Comparison of ENCODE assay signal across 11 mouse cellular contexts in the genomic region with DNA sequence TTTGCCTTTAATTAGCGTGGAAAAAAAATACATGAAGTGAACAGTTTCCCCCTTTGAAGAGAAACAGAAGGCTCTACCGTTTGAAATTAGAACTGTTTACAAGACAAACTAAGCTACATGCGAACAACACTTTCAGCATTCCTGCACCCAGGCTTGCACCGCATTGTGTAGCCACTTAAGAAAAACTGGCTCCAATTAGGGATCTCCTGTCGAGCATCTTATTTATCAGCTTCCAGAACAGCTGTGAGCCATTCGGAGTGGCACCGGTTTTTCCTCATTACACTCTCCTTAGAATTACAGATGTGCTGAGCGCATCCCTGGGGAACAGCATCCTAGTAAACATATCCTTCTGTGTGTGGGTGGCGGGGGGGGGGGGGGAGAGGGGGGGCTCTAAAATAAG.
DNase-seq lines count a peak whose midpoint lies in the region; ATAC-seq and TF ChIP-seq lines count a peak whose summit lies in the region.
"Had no signal": no experiment of that assay in that cellular context is flagged by ENCODE, and none has a peak within 500 bp of the region (broad histone marks: within the 10 kb centered on the region; RNA-seq: fewer than 3 reads in every experiment).

No protein-coding gene starts in this region.

- no peak overlapping the region for H3K9ac ChIP-seq in lung, embryonic 14.5 days
- no peak overlapping the region for H3K9ac ChIP-seq in hindbrain, embryonic 13.5 days
- no peak overlapping the region for H3K9ac ChIP-seq in limb, embryonic 14.5 days (ENCODE audit: low read depth, low read length, severe bottlenecking)
- H3K9ac ChIP-seq: liver, embryonic 15.5 days had no signal

- DNase-seq in lung, embryonic 14.5 days = peak; percentile 14
- DNase-seq in lung, postnatal 25 days (ENCODE audit: low spot score) = no peak
- DNase-seq in limb, embryonic 14.5 days (ENCODE audit: low spot score) = peak; percentile 20
- peak; percentile 13 for DNase-seq in right cerebral cortex, postnatal 25 days
- DNase-seq in adrenal gland, postnatal 36 days = no peak
- DNase-seq in urinary bladder, postnatal 25 days (ENCODE audit: low spot score) = no peak
- DNase-seq in cerebellum, adult 9-11 months = no peak
- DNase-seq: heart, postnatal 14 days had no signal

- TF ChIP-seq CTCF in lung, embryonic 14.5 days (IDR thresholded peaks at IDR 0.05; ENCODE audit: low read depth) = no peak

- H3K27me3 ChIP-seq in lung, embryonic 14.5 days (ENCODE audit: insufficient read depth, low read length) = no peaks in the 10 kb centered on the region
- H3K27me3 ChIP-seq in hindbrain, embryonic 13.5 days = no peaks in the 10 kb centered on the region
- H3K27me3 ChIP-seq in limb, embryonic 14.5 days (ENCODE audit: control insufficient read depth, insufficient read depth, low read length) = no peaks in the 10 kb centered on the region
- H3K27me3 ChIP-seq: liver, embryonic 15.5 days had no signal

- 34% methylated on average over 9 of the region's 9 CpGs for WGBS in lung, embryonic 14.5 days
- 16% methylated on average over 9 of the region's 9 CpGs for WGBS in hindbrain, embryonic 13.5 days
- 9% methylated on average over 9 of the region's 9 CpGs for WGBS in limb, embryonic 14.5 days

- no peak overlapping the region for H3K4me3 ChIP-seq in lung, embryonic 14.5 days (ENCODE audit: low read depth, low read length)
- 0 out of 2 replicates have a peak overlapping the region, but pooled peaks have one; percentile 11 for H3K4me3 ChIP-seq in hindbrain, embryonic 13.5 days
- H3K4me3 ChIP-seq in limb, embryonic 14.5 days (replicated peaks; ENCODE audit: low read length) = peak overlapping the region; percentile 9
- H3K4me3 ChIP-seq: erythroblast, embryonic 14.5 days; liver, embryonic 15.5 days had no signal

- no peaks in the 10 kb centered on the region for H3K9me3 ChIP-seq in lung, embryonic 14.5 days (ENCODE audit: low read depth, low read length)
- no peaks in the 10 kb centered on the region for H3K9me3 ChIP-seq in hindbrain, embryonic 13.5 days
- no peaks in the 10 kb centered on the region for H3K9me3 ChIP-seq in limb, embryonic 14.5 days (ENCODE audit: control insufficient read depth, low read length)
- H3K9me3 ChIP-seq: liver, embryonic 15.5 days had no signal

- H3K27ac ChIP-seq in lung, embryonic 14.5 days (ENCODE audit: low read depth) = no peak overlapping the region
- 0 out of 2 replicates have a peak overlapping the region, but pooled peaks have one; percentile 23 for H3K27ac ChIP-seq in hindbrain, embryonic 13.5 days
- no peak overlapping the region for H3K27ac ChIP-seq in limb, embryonic 14.5 days (replicated peaks; ENCODE audit: low read depth, low read length)
- H3K27ac ChIP-seq: liver, embryonic 15.5 days had no signal

- TF ChIP-seq POLR2A in limb, embryonic 14.5 days (IDR thresholded peaks at IDR 0.05; ENCODE audit: borderline replicate concordance, extremely low read depth, insufficient read depth, insufficient read length) = no peak

- H3K4me1 ChIP-seq in lung, embryonic 14.5 days (ENCODE audit: insufficient read depth) = no peaks in the 10 kb centered on the region
- H3K4me1 ChIP-seq in hindbrain, embryonic 13.5 days (replicated peaks) = peaks cover 16% of the 10 kb centered on the region
- 0 out of 2 replicates have a peak, but pooled peaks cover 3% of the 10 kb centered on the region for H3K4me1 ChIP-seq in limb, embryonic 14.5 days (ENCODE audit: control insufficient read depth, insufficient read depth, low read length)
- H3K4me1 ChIP-seq: liver, embryonic 15.5 days had no signal

- H3K4me2 ChIP-seq in lung, embryonic 14.5 days = no peak overlapping the region
- peak overlapping the region; percentile 42 for H3K4me2 ChIP-seq in hindbrain, embryonic 13.5 days
- H3K4me2 ChIP-seq in limb, embryonic 14.5 days (replicated peaks; ENCODE audit: low read depth, low read length, severe bottlenecking) = peak overlapping the region; percentile 35
- H3K4me2 ChIP-seq: liver, embryonic 15.5 days had no signal

- ATAC-seq in lung, embryonic 14.5 days (ENCODE audit: insufficient read depth) = no peak
- ATAC-seq in hindbrain, embryonic 13.5 days (ENCODE audit: low FRiP score) = peak; percentile 66
- no peak for ATAC-seq in limb, embryonic 14.5 days (ENCODE audit: low FRiP score, low read depth)

- no peaks in the 10 kb centered on the region for H3K36me3 ChIP-seq in lung, embryonic 14.5 days (ENCODE audit: insufficient read depth)
- no peaks in the 10 kb centered on the region for H3K36me3 ChIP-seq in hindbrain, embryonic 13.5 days
- no peaks in the 10 kb centered on the region for H3K36me3 ChIP-seq in limb, embryonic 14.5 days (ENCODE audit: control insufficient read depth, insufficient read depth, low read length)
- H3K36me3 ChIP-seq: liver, embryonic 15.5 days had no signal

Comparison
In these comparisons a context has a peak if more than half of its experiments do, and no peak if none do; other contexts are left out.
1. DNase-seq: peak in lung, embryonic 14.5 days (single experiment), limb, embryonic 14.5 days (single experiment) and right cerebral cortex, postnatal 25 days (single experiment); none in lung, postnatal 25 days (single experiment), adrenal gland, postnatal 36 days (0 of 2), urinary bladder, postnatal 25 days (single experiment) and cerebellum, adult 9-11 months (single experiment).